Mouse (Mus musculus): Measurements from ENCODE around the gene Fcgr3.

Gene Fcgr3

GRCm38 (mm10) chr1:171018737-171019136, 46.0 kb downstream of the Fcgr3 start, which contains the start of gene Fcgr4:
Fcgr4 (plus strand) TSS chr1:171018920.
- DNase-seq (ENCODE audit: extremely low read depth, insufficient read length, low spot score): no peak

- DNase-seq (ENCODE audit: extremely low read depth, insufficient read length, low spot score): no peak
Measured at GRCm38 (mm10) chr1:171017468-171018158, 47.1 kb downstream of the Fcgr3 start.

- peak; percentile 54 for DNase-seq (ENCODE audit: extremely low read depth, insufficient read length, low spot score)
Measured at GRCm38 (mm10) chr1:171016676-171017356, 47.9 kb downstream of the Fcgr3 start.

- DNase-seq (ENCODE audit: extremely low read depth, insufficient read length, low spot score): no peak
Measured at GRCm38 (mm10) chr1:171011733-171012132, 53.0 kb downstream of the Fcgr3 start.

GRCm38 (mm10) chr1:171006905-171007304, 57.8 kb downstream of the Fcgr3 start:
- no peak for DNase-seq (ENCODE audit: extremely low read depth, insufficient read length, low spot score)

- no peak for DNase-seq (ENCODE audit: extremely low read depth, insufficient read length, low spot score)
Measured at GRCm38 (mm10) chr1:171006335-171006734, 58.4 kb downstream of the Fcgr3 start.

- no peak for DNase-seq (ENCODE audit: extremely low read depth, insufficient read length, low spot score)
Measured at GRCm38 (mm10) chr1:171005586-171005985, 59.1 kb downstream of the Fcgr3 start.

- DNase-seq (ENCODE audit: extremely low read depth, insufficient read length, low spot score): no peak
Measured at GRCm38 (mm10) chr1:171005081-171005480, 59.7 kb downstream of the Fcgr3 start.
